Mouse (Mus musculus) yolk sac, embryonic 10.5 days (tissue): ENCODE data around the gene Pdlim4.
A peak's percentile ranks its signal among the peaks of the same experiment; 100 is the strongest.
"Not testable (repeated sequence)": the region's sequence is repeated elsewhere in the genome, so short reads cannot be mapped to it uniquely, and the experiment has no call there.

Source experiments
- DNase-seq: peaks from one replicate; pipeline ENCODE4 v3.0.0-alpha.2; 2017; ENCODE audit warnings: low spot score

Pdlim4 gene

DNA sequence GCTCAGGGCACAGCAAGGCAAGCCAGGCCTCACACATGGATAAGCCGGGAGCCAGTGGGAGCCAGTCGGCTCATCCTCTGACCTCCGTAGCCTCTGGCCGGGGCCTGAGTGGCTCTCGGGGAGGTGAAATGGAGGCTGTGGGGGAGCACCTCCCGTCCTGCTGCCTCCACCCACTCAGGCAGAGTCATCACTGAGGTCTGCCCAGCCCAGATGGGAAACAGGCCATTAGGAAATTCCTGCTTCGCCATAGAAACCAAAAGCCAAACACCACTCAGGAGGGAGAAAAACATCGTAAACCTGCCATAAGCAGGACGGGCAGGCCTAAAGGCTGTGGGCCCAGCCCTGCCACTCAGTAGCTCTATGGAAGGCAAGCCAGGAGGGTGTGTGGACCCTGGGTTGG, 8.5 kb downstream of the Pdlim4 start:
- peak; percentile 74 for DNase-seq

DNA sequence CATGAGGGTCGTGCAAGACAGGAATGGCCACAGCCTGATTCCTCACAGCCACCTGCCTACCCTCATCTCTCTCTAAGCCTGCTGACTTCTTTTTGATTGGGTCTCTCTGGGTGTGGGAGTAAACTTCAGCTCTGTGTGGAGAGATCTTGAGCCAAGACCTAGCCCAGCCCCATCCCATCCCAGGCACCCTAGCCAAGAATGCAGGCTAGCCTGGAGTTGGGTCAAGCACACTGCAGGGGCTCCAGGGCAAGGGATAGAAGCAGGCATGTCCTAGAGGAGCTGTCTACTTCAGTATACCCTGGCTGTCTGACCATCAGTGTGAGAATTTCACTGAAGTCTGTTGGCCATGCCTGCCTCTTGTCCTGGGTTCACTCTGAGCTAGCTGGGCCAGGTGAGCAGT, 9.3 kb downstream of the Pdlim4 start:
- DNase-seq, result no peak

- no peak for DNase-seq
Observed at GRCm38 (mm10) chr11:54058643-54059042, 10.2 kb downstream of the Pdlim4 start.

- no peak for DNase-seq
Observed at GRCm38 (mm10) chr11:54058056-54058617, 10.7 kb downstream of the Pdlim4 start.

DNA sequence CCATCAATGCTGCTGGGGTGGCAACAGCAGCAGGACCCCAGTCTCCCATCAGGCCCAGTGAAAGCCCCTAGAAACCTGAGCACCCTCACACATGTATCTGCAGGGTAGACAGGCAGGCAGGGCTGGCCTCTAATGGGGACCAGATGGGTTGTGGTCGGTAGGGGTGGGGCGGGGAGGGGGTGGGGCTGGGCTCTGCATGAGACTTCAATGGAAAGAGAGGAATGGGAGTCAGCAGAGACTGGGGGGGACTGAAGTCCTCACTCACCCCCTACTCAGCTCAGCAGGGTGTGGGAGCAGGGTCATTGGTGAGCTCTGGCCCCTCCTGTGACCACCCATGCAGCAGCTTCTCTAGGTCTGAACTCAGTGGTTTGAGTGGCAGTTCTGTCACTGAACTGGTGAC, 11.4 kb downstream of the Pdlim4 start:
- no peak for DNase-seq

- DNase-seq, result peak; percentile 72
Observed at GRCm38 (mm10) chr11:54056132-54056531, 12.7 kb downstream of the Pdlim4 start.

DNA sequence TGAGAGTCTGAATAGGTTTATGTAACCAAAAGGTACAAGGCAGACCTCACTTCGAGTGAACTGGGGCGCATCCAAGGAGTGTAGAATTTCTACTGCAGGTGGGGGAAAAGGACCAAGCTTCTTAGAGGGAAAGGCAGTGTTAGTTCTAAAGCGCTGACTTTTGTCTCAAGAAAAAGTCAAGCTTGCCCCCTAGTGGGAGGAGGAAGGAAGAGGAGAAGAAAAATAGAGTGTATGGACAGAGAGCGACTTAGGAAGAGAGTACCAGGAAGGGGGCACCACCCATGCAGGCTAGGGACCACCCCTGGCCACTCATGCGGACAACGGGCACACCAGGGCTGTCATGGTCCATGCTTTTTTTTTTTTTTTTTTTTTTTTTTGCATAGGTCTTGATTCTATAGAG, 14.6 kb downstream of the Pdlim4 start:
- DNase-seq, result no peak

DNA sequence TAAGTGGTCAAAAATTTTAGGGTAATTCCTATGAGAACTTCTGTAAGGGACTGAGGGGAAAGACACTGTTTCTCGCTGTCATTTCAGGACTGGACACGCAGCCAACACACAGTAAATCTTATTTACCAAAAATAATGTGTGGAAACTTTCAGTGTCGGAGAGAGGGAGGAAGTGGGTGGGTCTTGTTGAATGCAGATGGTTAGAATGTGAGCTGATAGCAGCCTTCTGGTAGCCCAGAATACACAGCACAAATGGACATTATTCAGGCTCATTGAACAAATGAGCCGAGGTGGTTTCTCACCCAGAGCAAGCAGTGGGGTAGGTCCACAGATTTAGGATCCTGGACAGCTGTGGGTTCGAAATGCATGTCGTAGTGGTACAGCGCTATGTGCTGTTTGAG, 15.7 kb downstream of the Pdlim4 start:
- DNase-seq, result no peak

DNA sequence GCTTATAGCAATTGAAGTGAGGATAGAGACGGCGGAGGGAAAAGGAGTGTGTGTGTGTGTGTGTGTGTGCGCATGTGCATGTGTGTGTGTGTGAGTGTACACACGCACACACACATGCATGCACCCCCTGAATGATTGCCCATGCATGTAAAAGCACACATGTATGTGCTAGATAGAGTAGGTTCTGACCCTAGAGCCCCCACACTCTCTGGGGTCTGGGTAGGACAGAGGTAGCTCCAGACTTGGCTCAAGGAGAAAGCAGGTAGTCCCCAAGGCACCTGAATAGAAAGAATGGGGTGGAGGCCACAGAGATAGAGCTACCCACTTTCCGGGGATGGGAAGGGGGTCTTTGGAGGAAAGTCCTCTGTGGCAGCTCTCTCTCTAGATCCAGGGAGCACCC, 16.7 kb downstream of the Pdlim4 start:
- no peak for DNase-seq

- no peak for DNase-seq
Observed at GRCm38 (mm10) chr11:54051161-54051560, 17.7 kb downstream of the Pdlim4 start.

DNA sequence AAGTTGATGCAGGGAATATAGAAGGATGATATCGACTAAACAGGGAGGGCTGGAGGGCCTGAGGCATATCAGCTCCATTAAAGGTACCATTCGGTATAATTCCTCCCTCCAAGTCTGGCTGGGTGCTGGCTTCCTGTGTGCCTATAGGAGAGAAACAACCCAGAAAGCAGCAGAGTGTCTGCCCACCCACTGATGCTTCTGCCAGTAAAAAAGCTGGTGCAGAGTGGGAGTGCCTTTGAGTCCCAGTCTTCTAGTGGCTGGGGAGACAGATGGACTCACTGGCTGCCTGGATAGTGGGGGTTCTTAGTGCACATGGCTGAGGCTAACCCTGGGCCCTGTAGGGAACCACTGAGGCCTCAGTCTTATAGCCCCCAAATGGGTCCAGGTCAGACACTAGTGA, 18.6 kb downstream of the Pdlim4 start:
- no peak for DNase-seq

GRCm38 (mm10) chr11:54040676-54041075, 28.1 kb downstream of the Pdlim4 start:
- no peak for DNase-seq

DNA sequence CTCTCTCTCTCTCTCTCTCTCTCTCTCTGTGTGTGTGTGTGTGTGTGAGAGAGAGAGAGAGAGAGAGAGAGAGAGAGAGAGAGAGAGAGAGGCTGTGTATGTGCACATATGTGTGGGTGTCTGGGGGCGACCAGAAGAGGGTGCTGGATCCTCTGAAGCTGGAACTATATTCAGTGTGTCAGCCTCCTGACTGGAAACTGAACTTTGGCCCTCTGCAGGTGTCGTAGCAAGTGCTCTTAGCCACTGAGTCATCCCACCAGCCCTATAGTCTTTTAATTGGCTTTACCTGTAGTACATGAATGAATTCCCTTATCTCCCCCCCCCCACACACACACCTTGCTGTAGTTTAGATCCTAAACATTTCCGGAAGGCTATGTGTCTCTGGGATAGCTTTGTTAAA, 35.9 kb downstream of the Pdlim4 start:
- DNase-seq, result not testable (repeated sequence)

DNA sequence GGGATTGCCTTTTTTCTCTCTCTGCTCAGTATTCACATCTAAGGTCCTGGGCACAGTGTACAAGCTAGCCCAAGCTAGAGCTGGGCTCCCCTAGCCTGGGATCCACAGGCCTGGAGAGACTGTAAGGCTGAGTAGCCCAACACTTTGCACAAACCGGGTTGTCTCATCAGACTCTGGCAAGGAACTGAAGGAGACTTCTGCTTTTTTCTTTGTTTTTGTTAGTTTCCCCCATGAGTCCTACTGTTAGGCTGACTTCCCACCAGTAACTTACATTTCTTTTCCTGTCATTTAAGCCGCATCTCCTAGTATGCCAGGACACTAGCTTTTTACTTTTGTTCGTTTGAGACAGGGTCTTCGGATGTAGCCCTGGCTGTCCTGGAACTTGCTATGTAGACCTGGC, 39.8 kb downstream of the Pdlim4 start:
- DNase-seq, result no peak

DNA sequence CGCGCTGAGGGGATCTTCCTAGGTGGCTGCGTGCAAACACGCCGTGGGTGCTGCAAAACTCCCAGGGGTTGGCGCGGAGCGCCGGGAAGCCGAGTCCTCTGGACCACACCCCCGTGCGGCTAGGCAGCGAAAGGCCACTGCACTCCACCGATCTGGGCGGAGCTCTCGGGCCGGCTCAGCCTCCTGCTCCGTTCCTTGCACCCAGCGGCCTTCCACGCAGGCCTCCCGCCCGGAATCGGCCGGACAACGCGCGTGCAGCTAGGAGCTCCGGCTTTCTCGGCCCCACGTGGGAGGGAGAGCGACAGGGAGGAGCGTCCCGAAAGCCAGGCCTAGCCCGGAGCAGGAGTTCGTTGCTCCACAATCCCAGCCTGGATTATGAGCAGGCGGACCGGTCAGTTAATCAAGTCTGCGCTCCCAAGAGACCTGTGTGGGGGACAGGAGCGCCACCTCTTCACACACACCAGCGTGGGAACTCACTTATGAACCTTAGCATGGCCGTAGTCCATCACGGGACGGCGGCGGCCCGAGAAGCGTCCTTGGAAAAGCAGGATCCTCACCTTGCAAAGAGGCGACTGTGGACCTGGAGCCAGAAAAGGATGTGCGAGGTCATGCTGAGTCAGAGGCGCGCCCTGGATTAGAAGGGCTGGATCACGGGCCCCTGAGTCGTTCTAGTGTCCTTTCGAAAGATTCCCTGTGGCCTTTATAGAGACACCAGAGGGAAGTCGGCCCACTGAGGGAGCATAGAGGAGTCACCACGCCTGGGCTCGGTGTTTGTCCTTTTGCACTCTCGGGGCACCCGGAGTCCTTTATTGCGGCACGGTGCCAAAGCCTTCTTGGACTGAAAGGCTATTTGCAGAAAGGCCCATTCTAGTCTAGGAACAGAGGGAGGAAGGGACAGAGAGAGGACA, 40.5 kb downstream of the Pdlim4 start, which contains the start of gene Slc22a4:
Gene Slc22a4, minus strand, starts transcription at position 47 of the 908 bp plus-strand sequence.
- peak; percentile 78 for DNase-seq

DNA sequence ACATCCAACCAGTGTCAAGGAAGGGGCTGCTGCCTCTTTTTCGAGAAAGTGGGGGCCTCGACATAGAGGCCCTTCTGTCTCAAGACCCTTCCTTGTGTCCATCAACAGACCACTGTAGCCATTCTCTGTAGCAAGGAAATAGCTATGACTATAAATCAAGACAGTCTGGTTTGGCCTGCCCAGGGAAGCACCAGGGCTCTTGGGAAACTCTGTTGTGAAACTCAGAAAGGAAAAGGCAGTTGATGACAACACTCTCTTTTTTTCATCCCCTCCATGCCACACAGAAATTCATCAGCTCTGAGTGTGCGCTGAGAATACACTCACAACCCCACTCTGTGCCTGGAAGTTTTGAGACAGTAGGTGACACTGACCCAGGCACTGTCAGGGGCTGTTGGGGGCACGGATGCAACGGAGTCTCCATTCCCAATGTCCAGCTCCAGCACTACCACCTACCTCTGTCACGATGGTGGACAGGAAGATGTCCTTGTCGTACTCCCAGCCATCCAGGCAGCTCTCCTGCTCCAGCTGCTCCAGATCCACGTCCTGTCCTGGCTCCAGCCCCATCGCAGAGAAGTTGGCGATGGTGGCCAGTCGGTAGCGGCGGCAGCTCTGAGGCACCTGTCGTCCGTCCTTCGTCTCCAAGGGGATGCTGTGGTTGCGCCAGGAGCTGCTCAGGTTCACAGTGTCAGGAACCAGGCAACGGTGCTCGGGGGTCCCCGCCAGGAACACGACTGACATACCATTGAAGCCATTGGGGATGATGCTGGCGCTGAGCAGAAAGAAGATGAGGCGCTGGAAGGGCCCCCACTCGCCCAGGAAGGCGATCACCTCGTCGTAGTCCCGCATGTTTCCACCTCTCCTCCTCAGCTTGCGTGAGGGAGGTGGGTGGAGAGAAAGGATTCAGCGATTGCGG, 41.4 kb downstream of the Pdlim4 start:
- DNase-seq, result no peak

GRCm38 (mm10) chr11:54026491-54027041, 42.2 kb downstream of the Pdlim4 start:
- DNase-seq, result no peak

- DNase-seq, result no peak
Observed at GRCm38 (mm10) chr11:54021396-54022093, 47.3 kb downstream of the Pdlim4 start.

DNA sequence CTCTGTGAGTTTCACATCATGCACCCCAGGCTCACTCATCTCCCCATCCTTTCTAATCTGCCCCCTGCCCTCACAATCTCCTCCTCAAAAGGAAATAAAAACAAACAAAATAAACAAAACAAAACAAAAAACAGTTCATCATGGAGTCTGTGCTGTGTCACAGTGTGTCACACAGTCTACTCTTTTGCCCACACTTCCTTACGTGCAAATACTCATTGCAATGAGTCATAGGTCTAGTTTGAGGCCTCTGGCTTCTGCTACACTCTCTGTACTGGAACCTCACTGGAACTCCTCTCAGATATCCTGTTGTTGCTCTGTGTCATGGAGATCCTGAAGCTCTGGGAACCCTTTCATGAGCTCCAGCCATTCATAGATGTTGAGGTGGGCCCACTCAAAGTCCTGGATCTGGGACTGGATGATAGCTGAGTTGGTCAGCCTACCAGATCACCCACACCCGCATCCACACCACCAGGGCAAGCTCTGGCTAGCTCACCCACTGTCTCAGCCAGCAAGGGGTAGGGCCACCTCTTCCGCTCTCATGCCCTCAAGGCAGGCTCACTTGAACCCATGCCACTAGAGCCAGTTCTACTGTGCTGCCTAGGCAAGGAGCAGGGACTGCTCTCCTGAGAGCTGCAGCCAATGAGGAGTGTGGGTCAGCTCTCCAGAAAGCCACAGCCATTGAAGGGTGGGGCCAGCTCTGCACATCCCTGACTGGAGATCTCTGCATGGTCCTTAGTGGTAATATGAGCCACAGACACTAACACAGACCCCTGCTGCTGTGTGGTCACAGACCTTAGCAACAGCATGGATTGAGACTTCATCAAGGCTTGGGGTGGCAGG, 49.7 kb downstream of the Pdlim4 start:
- DNase-seq, result no peak

GRCm38 (mm10) chr11:54017596-54017995, 51.2 kb downstream of the Pdlim4 start:
- no peak for DNase-seq

DNA sequence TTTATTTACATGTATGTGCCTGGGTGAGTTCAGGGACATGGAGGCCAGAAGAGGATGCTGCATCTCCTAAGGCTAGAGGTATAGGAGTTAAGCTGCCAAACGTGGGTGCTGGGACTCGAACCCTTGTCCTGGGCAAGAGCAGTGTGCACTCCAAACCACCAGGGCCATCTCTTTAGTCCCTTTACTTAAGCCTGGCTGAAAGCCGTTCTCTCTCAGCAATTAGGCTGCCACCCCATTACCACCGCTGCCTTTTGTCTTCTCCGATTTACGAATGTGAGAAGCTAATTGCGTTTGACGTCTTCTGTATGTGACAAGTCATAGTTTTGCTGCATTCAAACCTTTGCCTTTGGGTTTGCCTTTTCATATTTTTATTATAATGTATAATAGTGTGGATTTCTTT, 52.8 kb downstream of the Pdlim4 start:
- no peak for DNase-seq
